Mouse (Mus musculus) intestine, embryonic 16.5 days (tissue): ENCODE results near the gene Brwd3. TPM values are rescaled to one million over a fixed set of nuclear protein-coding genes. Genes with fewer than 3 reads are reported as not detected.

Source experiments
- polyA plus RNA-seq: library from polyadenylated mRNA; unstranded; fragments of >200 nt; fragmentation: Nextera tagmentation; extraction: Ambion mirVana; gene quantifications from 2 replicates; pipeline ENCODE4 v1.2.1, GENCODE M21; 2015

Brwd3 gene
- polyA plus RNA-seq, 1 experiment from 2014 or later = 2.3 TPM

Other genes with a start within 250 kb of the Brwd3 start
- 0.37 and 0.86 TPM in 2 replicates for gene Gm379, start 169.5 kb downstream of the Brwd3 start, polyA plus RNA-seq
- gene Hmgn5, start 179.0 kb upstream of the Brwd3 start, polyA plus RNA-seq = 18.4 and 21.9 TPM in 2 replicates